Mouse (Mus musculus) liver, embryonic 13.5 days (tissue): Measurements from ENCODE around the gene Ubxn7. TPM values are rescaled to one million over a fixed set of nuclear protein-coding genes. Genes with fewer than 3 reads are reported as not detected.

ENCODE experiments used
- ATAC-seq: fragments of 200-750 bp; cut with Nextera tagmentation; 2 replicates; pipeline ENCODE4 v1.8.0; 2017; ENCODE audit warnings: low read depth, mild to moderate bottlenecking, moderate number of reproducible peaks, moderate library complexity
- DNase-seq: peaks from one replicate; pipeline ENCODE4 v3.0.0; 2022
- H3K27ac ChIP-seq: fragments of 300-500 bp; sonication (generic); 2 replicates; pipeline ENCODE4 v1.5.1; 2015; ENCODE audit warnings: moderate library complexity, mild to moderate bottlenecking, inconsistent platforms
- H3K27me3 ChIP-seq: fragments of 300-500 bp; sonication (generic); 2 replicates; pipeline ENCODE4 v1.6.1; 2015; ENCODE audit warnings: mild to moderate bottlenecking, inconsistent platforms
- H3K36me3 ChIP-seq: fragments of 300-500 bp; sonication (generic); 2 replicates; pipeline ENCODE4 v1.6.1; 2015; ENCODE audit warnings: mild to moderate bottlenecking, inconsistent platforms
- H3K4me1 ChIP-seq: fragments of 300-500 bp; sonication (generic); replicated peaks from 2 replicates; pipeline ENCODE4 v1.6.1; 2015; ENCODE audit warnings: inconsistent platforms
- H3K4me2 ChIP-seq: fragments of 300-500 bp; sonication (generic); 2 replicates; pipeline ENCODE4 v1.6.1; 2015; ENCODE audit warnings: inconsistent platforms, mild to moderate bottlenecking, moderate library complexity
- H3K4me3 ChIP-seq: fragments of 300-500 bp; sonication (generic); replicated peaks from 2 replicates; pipeline ENCODE4 v1.5.1; 2015; ENCODE audit warnings: mild to moderate bottlenecking, inconsistent platforms
- H3K9ac ChIP-seq: fragments of 300-500 bp; sonication (generic); 2 replicates; pipeline ENCODE4 v1.6.1; 2015; ENCODE audit warnings: mild to moderate bottlenecking, inconsistent platforms
- H3K9me3 ChIP-seq: fragments of 300-500 bp; sonication (generic); replicated peaks from 2 replicates; pipeline ENCODE4 v1.6.1; 2016; ENCODE audit warnings: inconsistent platforms
- WGBS: fragments of 180-500 bp; shearing (Covaris S2); methylation state at CpG from one replicate; pipeline ENCODE4 v1.1.7; 2015; ENCODE audit not compliant: insufficient replicate concordance; 5-methylcytosine and 5-hydroxymethylcytosine counted together
- polyA plus RNA-seq: library from polyadenylated mRNA; unstranded; fragments of >200 nt; fragmentation: Nextera tagmentation; extraction: Ambion mirVana; gene quantifications from 2 replicates; pipeline ENCODE4 v1.2.1, GENCODE M21; 2015

Ubxn7 gene
- polyA plus RNA-seq, 1 experiment from 2014 or later = 10.5 TPM

GRCm38 (mm10) chr16:32434691-32435090 lies 102.6 kb downstream of the Ubxn7 start:
- Histone ChIP-seq H3K9ac (no peak overlapping the region), H3K4me1 (peaks cover 58% of the 10 kb centered on the region), H3K4me2 (no peak overlapping the region), H3K9me3 (no peaks in the 10 kb centered on the region), H3K36me3 (peaks cover 22% of the 10 kb centered on the region), H3K27me3 (no peaks in the 10 kb centered on the region), H3K4me3 (no peak overlapping the region), H3K27ac (no peak overlapping the region; the same call in 1 of the 2 replicates)
- ATAC-seq = no peak
- no peak for DNase-seq

DNA sequence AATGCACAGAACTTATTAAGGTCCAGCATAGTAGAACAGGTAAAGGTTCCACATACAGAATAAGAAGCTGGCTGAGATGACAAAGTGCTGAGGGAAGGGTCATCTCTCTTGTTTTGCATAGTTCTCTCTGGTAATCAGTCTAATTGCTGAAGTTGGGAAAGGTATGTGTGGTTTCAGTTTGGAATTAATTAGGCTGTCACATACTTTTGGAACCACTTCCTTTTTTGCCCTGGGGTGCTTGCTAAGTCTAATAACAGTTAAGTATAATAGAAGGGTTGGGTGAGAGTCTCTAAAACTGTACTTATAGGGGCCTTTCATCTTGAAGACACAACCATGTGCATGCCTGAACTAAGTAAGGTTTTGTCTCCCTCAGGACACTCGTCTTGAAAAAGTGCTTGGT lies 104.6 kb downstream of the Ubxn7 start:
- Histone ChIP-seq H3K4me3 (no peak overlapping the region), H3K4me1 (peaks cover 61% of the 10 kb centered on the region)

DNA sequence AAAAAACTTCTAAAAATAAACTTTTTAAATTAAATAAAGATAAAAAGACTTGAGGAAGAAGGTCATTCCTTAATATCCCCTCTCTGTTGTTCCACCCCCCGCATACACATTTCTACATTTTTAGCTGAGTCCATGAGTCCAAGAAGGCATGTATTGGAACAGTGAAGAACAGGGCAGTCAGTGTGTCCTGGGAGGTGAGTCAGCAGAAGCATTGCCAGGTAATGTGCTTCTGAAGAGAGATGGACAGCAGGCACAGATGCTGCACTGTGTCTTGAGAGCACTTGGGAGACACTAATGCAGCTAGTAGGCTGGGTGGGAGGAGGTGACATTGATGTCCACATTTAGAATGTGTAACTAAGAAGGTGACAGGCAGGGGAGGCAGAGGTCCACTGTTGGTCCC lies 105.2 kb downstream of the Ubxn7 start:
- H3K4me2 ChIP-seq = no peak overlapping the region
- 87% methylated on average over 1 of the region's 1 CpGs for WGBS
- no peak for ATAC-seq
- H3K4me1 ChIP-seq = peaks cover 58% of the 10 kb centered on the region
- no peaks in the 10 kb centered on the region for H3K9me3 ChIP-seq
- no peak for DNase-seq
- no peak overlapping the region; the same call in 1 of the 2 replicates for H3K27ac ChIP-seq
- H3K36me3 ChIP-seq = peaks cover 41% of the 10 kb centered on the region
- H3K4me3 ChIP-seq = no peak overlapping the region
- no peaks in the 10 kb centered on the region for H3K27me3 ChIP-seq
- H3K9ac ChIP-seq = no peak overlapping the region

More for the DNA sequence above, 104.6 kb downstream of the Ubxn7 start:
- no peaks in the 10 kb centered on the region for H3K27me3 ChIP-seq
- H3K9ac ChIP-seq = no peak overlapping the region
- H3K27ac ChIP-seq = no peak overlapping the region
- no peak for ATAC-seq
- no peak overlapping the region for H3K4me2 ChIP-seq
- H3K36me3 ChIP-seq = peaks cover 40% of the 10 kb centered on the region
- no peaks in the 10 kb centered on the region for H3K9me3 ChIP-seq
- no peak for DNase-seq
- 46% methylated on average over 1 of the region's 1 CpGs for WGBS

DNA sequence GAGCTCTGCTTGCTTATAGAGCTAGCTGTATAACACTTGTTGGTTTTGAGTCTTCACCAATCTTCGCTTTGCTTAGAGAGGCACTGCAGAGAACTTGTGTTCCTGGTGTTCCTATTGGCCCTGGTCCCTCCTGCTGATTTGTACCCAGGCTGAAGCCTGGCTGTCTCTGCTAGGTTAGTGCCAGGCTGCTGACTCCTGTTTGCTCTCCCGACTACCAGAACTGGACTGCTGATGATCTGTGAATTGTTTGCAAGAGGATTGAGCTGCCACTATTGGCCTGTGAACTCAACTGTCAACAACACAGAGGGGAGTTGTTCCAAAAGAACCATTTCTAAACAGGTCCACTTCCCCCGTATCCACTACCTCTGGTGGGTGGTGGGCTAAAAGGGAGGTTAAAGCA lies 109.4 kb downstream of the Ubxn7 start:
- peaks cover 41% of the 10 kb centered on the region for H3K36me3 ChIP-seq
- H3K9me3 ChIP-seq = no peaks in the 10 kb centered on the region
- no peak overlapping the region for H3K9ac ChIP-seq
- 81% methylated on average over 3 of the region's 3 CpGs for WGBS
- peaks cover 57% of the 10 kb centered on the region for H3K4me1 ChIP-seq
- ATAC-seq = no peak
- no peak overlapping the region for H3K4me3 ChIP-seq
- H3K4me2 ChIP-seq = no peak overlapping the region
- no peaks in the 10 kb centered on the region for H3K27me3 ChIP-seq
- no peak for DNase-seq
- H3K27ac ChIP-seq = no peak overlapping the region

Other genes with a start within 250 kb of the Ubxn7 start
- 29.2 and 29.5 TPM in 2 replicates for gene Pigx, start 232.5 kb upstream of the Ubxn7 start, polyA plus RNA-seq
- 6.2 and 8.0 TPM in 2 replicates for gene Cep19, start 232.5 kb upstream of the Ubxn7 start, polyA plus RNA-seq
- gene Nrros, start 166.7 kb upstream of the Ubxn7 start, polyA plus RNA-seq = 22.6 and 23.9 TPM in 2 replicates
- 1.3 and 1.5 TPM in 2 replicates for gene Bex6, start 152.4 kb upstream of the Ubxn7 start, polyA plus RNA-seq
- 5.5 and 5.6 TPM in 2 replicates for gene Fbxo45, start 85.1 kb upstream of the Ubxn7 start, polyA plus RNA-seq
- 13.0 and 14.3 TPM in 2 replicates for gene Wdr53, start 85.0 kb upstream of the Ubxn7 start, polyA plus RNA-seq
- gene Smco1, start 60.8 kb upstream of the Ubxn7 start, polyA plus RNA-seq = not detected in 2 replicates
- 17.9 and 19.9 TPM in 2 replicates for gene Rnf168, start 54.8 kb upstream of the Ubxn7 start, polyA plus RNA-seq
- not detected in 2 replicates for gene Tm4sf19, start 68.2 kb downstream of the Ubxn7 start, polyA plus RNA-seq
- gene Tctex1d2, start 87.4 kb downstream of the Ubxn7 start, polyA plus RNA-seq = 7.2 and 7.3 TPM in 2 replicates
- 38.6 and 42.0 TPM in 2 replicates for gene Pcyt1a, start 98.7 kb downstream of the Ubxn7 start, polyA plus RNA-seq
- 0.65 and 0.71 TPM in 2 replicates for gene Slc51a, start 155.6 kb downstream of the Ubxn7 start, polyA plus RNA-seq
- gene Zdhhc19, start 164.0 kb downstream of the Ubxn7 start, polyA plus RNA-seq = not detected in 2 replicates